Mouse (Mus musculus) limb, embryonic 11.5 days (tissue): Measurements from ENCODE around the gene Natd1. TPM values are rescaled to one million over a fixed set of nuclear protein-coding genes. Genes with fewer than 3 reads are reported as not detected.

ENCODE experiments used
- ATAC-seq: fragments of 200-750 bp; cut with Nextera tagmentation; 2 replicates; pipeline ENCODE4 v1.8.0; 2017; ENCODE audit warnings: low read depth; ENCODE audit not compliant: insufficient number of reproducible peaks, low FRiP score, low TSS enrichment
- DNase-seq: peaks from one replicate; pipeline ENCODE4 v3.0.0-alpha.2; 2015; ENCODE audit warnings: low spot score
- H3K27ac ChIP-seq: fragments of 300-500 bp; sonication (generic); replicated peaks from 2 replicates; pipeline ENCODE4 v1.5.1; 2014; ENCODE audit warnings: low read depth, mild to moderate bottlenecking, low read length
- H3K27me3 ChIP-seq: fragments of 300-500 bp; sonication (generic); 2 replicates; pipeline ENCODE4 v1.6.1; 2014; ENCODE audit warnings: mild to moderate bottlenecking, low read length, mixed read lengths; ENCODE audit not compliant: control insufficient read depth, insufficient read depth
- H3K36me3 ChIP-seq: fragments of 300-500 bp; sonication (generic); 2 replicates; pipeline ENCODE4 v1.6.1; 2014; ENCODE audit warnings: mild to moderate bottlenecking, low read length, moderate library complexity, mixed read lengths; ENCODE audit not compliant: control insufficient read depth, insufficient read depth
- H3K4me1 ChIP-seq: fragments of 300-500 bp; sonication (generic); 2 replicates; pipeline ENCODE4 v1.6.1; 2014; ENCODE audit warnings: low read length, mixed read lengths; ENCODE audit not compliant: control insufficient read depth, insufficient read depth
- H3K4me2 ChIP-seq: fragments of 300-500 bp; sonication (generic); 2 replicates; pipeline ENCODE4 v1.6.1; 2014; ENCODE audit warnings: low read depth, mild to moderate bottlenecking, moderate library complexity; ENCODE audit not compliant: severe bottlenecking
- H3K4me3 ChIP-seq: fragments of 300-500 bp; sonication (generic); 2 replicates; pipeline ENCODE4 v1.5.1; 2014; ENCODE audit warnings: low read depth, low read length
- H3K9ac ChIP-seq: fragments of 300-500 bp; sonication (generic); 2 replicates; pipeline ENCODE4 v1.6.1; 2014; ENCODE audit warnings: mild to moderate bottlenecking, low read length
- H3K9me3 ChIP-seq: fragments of 300-500 bp; sonication (generic); 2 replicates; pipeline ENCODE4 v1.6.1; 2016; ENCODE audit warnings: low read length; ENCODE audit not compliant: control insufficient read depth
- WGBS: fragments of 180-500 bp; shearing (Covaris S2); extraction: QIAGEN DNeasy Blood & Tissue Kit; methylation state at CpG from one replicate; pipeline ENCODE4 v1.1.7; 2014; 5-methylcytosine and 5-hydroxymethylcytosine counted together
- polyA plus RNA-seq: library from polyadenylated mRNA; unstranded; fragments of >200 nt; fragmentation: Nextera tagmentation; extraction: Ambion mirVana; gene quantifications from 2 replicates; pipeline ENCODE4 v1.2.1, GENCODE M21; 2014

Gene Natd1
- 16.1 and 18.3 TPM in 2 replicates for polyA plus RNA-seq

DNA sequence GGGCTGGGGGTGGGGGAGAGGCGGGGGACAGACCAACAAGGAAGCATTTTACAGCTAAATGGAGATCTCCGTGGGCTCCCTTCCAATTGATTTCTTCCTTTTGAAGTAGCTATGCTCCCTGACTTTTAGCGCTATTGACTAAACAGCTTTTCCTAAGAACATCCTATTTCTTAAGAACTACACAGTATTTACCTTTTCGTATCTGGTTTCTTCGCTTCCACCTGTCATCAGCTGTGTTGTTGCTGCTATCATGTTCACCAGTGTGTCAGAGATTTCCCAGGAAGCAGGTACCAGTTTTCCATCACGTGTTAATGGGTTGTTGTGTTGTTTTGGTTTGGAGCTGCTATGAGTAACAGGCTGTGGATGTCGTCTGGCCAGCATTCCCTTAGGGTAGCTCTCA is at the start of gene Natd1:
TSS of gene Natd1 (minus strand) at position 260 of the 400 bp plus-strand sequence.
- Histone ChIP-seq H3K9me3 (no peaks in the 10 kb centered on the region), H3K4me3 (peak within 1 kb of the TSS; percentile 90), H3K4me1 (peaks cover 6% of the 10 kb centered on the region; the same call in 1 of the 2 replicates), H3K4me2 (peak within 1 kb of the TSS; percentile 88), H3K9ac (peak within 1 kb of the TSS; percentile 79), H3K27me3 (0 out of 2 replicates have a peak, but pooled peaks cover 3% of the 10 kb centered on the region), H3K27ac (0 out of 2 replicates have a peak within 1 kb of the TSS, but pooled peaks have one; percentile 18), H3K36me3 (no peaks in the 10 kb centered on the region)
- DNase-seq (no peak), ATAC-seq (no peak)
- 34% methylated on average over 7 of the region's 7 CpGs for WGBS

DNA sequence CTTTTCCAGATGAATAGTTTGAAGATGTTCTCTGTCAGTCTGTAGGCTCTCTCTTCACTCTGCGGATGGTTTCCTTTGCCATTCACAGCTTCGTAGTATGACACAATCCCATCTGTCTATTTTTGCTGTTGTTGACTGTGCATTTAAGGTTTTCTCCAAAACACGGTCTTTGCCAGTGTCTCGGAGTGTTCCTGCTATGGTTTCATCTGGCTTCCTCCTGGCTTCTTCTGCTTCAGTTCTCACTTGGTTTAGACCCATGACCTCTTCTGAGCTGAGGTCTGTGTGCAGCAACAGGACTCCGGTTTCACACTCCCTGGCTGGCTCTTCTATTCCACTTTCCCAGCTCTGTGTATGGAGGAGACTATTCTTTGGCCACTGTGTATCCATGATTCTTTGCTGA is 48.2 kb upstream of the Natd1 start:
- H3K9me3 ChIP-seq: no peaks in the 10 kb centered on the region
- peaks cover 3% of the 10 kb centered on the region; the same call in 1 of the 2 replicates for H3K4me1 ChIP-seq
- H3K9ac ChIP-seq: no peak overlapping the region
- H3K27me3 ChIP-seq: no peaks in the 10 kb centered on the region
- DNase-seq (no peak), ATAC-seq (no peak)
- 87% methylated on average over 5 of the region's 5 CpGs for WGBS
- H3K27ac ChIP-seq: no peak overlapping the region
- H3K36me3 ChIP-seq: no peaks in the 10 kb centered on the region
- no peak overlapping the region for H3K4me2 ChIP-seq
- H3K4me3 ChIP-seq: no peak overlapping the region

- Histone ChIP-seq H3K9ac (no peak overlapping the region), H3K4me3 (no peak overlapping the region), H3K27ac (no peak overlapping the region), H3K36me3 (no peaks in the 10 kb centered on the region), H3K9me3 (no peaks in the 10 kb centered on the region), H3K4me1 (no peaks in the 10 kb centered on the region), H3K27me3 (no peaks in the 10 kb centered on the region), H3K4me2 (no peak overlapping the region)
- ATAC-seq (no peak), DNase-seq (no peak)
- WGBS: 68% methylated on average over 1 of the region's 1 CpGs
Measured at GRCm38 (mm10) chr11:60961176-60961575, 46.6 kb upstream of the Natd1 start.

GRCm38 (mm10) chr11:60958948-60959347 is 44.4 kb upstream of the Natd1 start:
- no peaks in the 10 kb centered on the region for H3K36me3 ChIP-seq
- no peak overlapping the region for H3K9ac ChIP-seq
- H3K27ac ChIP-seq: no peak overlapping the region
- WGBS: 86% methylated on average over 4 of the region's 4 CpGs
- H3K4me2 ChIP-seq: no peak overlapping the region
- no peaks in the 10 kb centered on the region for H3K9me3 ChIP-seq
- no peaks in the 10 kb centered on the region for H3K4me1 ChIP-seq
- ATAC-seq (no peak), DNase-seq (no peak)
- H3K27me3 ChIP-seq: no peaks in the 10 kb centered on the region
- no peak overlapping the region for H3K4me3 ChIP-seq

- Histone ChIP-seq H3K4me2 (no peak overlapping the region), H3K27me3 (no peaks in the 10 kb centered on the region), H3K9ac (no peak overlapping the region), H3K9me3 (no peaks in the 10 kb centered on the region), H3K36me3 (peaks cover 5% of the 10 kb centered on the region), H3K27ac (no peak overlapping the region), H3K4me1 (no peaks in the 10 kb centered on the region), H3K4me3 (no peak overlapping the region)
- DNase-seq (no peak), ATAC-seq (no peak)
- 89% methylated on average over 9 of the region's 9 CpGs for WGBS
Measured at GRCm38 (mm10) chr11:60955621-60956383, 41.3 kb upstream of the Natd1 start.

DNA sequence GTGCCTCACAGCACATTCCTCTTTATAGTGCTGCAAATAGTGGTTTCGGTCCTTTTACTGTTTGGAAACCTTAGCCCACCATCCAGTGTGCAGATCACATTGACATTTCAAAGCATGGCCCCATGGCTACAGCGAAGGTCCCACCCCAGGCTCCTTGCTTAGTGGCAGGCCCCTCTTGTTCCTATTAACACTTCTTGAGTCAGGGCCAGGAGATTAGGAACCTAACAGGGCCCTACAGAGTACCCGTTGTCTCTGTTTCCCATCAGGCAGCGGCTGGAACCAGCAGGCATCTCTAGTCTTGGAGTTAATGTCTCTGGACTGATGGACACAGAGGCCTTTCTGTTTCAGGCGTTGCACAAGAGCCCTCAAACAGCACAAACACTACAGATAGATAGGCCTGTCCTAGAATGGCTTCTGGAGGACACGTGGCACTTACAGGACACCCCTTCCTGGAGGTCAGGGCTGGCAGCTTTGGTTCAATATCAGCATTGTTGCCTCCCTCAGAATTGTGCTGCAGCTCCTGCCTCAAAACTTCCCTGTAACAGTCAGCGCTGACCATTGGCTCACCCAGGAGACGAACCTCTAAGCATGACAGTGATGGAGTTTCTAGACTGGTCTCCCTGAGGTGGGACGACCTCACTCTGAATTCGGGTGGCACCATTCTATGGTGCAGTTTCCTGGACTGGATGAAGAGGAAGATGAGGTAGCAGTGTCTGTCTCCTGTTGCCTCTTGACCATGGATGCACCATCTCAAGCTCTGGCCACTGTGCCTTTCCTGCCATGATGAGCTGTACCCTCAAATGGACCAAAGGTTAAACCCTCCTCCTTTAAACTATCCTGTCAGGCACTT is 39.9 kb upstream of the Natd1 start:
- Histone ChIP-seq H3K27ac (no peak overlapping the region), H3K4me1 (no peaks in the 10 kb centered on the region), H3K4me3 (no peak overlapping the region), H3K27me3 (no peaks in the 10 kb centered on the region), H3K9ac (no peak overlapping the region), H3K9me3 (no peaks in the 10 kb centered on the region), H3K36me3 (peaks cover 7% of the 10 kb centered on the region), H3K4me2 (no peak overlapping the region)
- ATAC-seq: no peak
- DNase-seq: no peak
- 79% methylated on average over 10 of the region's 10 CpGs for WGBS

GRCm38 (mm10) chr11:60953803-60954202 is 39.3 kb upstream of the Natd1 start:
- Histone ChIP-seq H3K4me1 (no peaks in the 10 kb centered on the region), H3K27me3 (no peaks in the 10 kb centered on the region), H3K36me3 (peaks cover 9% of the 10 kb centered on the region), H3K4me3 (no peak overlapping the region), H3K9me3 (no peaks in the 10 kb centered on the region), H3K9ac (no peak overlapping the region), H3K4me2 (no peak overlapping the region), H3K27ac (no peak overlapping the region)
- 9% methylated on average over 15 of the region's 15 CpGs for WGBS
- DNase-seq (peak; percentile 93), ATAC-seq (peak; percentile 93)

- no peak for ATAC-seq
- Histone ChIP-seq H3K9ac (no peak overlapping the region), H3K4me1 (no peaks in the 10 kb centered on the region), H3K4me2 (no peak overlapping the region; the same call in 1 of the 2 replicates), H3K9me3 (no peaks in the 10 kb centered on the region), H3K27ac (no peak overlapping the region), H3K36me3 (peaks cover 9% of the 10 kb centered on the region), H3K4me3 (no peak overlapping the region), H3K27me3 (no peaks in the 10 kb centered on the region)
- WGBS: 93% methylated on average over 6 of the region's 6 CpGs
- no peak for DNase-seq
Measured at GRCm38 (mm10) chr11:60952986-60953385, 38.4 kb upstream of the Natd1 start.
